Mouse (Mus musculus): ENCODE results near the gene Oasl2.

DNA sequence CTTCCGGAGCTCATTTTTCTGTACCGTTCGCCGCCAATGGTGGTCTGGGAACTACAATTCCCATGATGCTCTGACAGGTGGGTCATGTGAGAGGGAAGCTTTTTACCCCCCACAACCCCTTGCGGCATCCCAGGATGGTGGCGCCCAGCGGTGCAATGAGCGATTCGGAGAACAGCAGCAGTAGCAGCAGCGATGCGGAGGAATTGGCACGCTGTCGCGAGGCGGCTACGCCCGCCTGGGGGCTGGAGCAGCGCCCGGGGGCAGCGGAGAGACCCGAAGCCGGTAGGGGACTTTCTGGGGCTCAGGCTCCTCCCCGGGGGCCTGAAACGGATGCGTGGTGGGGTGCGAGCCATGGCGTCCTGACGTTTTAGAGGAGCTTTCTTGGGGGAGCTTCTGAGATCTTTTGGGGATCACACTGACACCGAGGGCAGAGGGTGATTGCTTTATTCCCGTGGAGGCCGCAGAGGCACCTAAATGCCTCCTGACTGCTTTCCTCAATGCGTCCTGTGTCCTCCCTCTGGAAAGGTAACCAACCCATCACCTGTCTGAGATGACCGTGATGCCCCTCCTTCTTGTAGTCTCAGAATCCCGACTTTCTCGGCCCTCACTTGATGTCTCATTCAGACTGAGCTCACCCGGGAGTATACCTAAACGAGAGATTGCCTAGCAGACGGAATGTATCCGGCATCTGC is 45.5 kb downstream of the Oasl2 start, which contains the start of gene 2210016L21Rik:
- TF ChIP-seq CTCF (conservative IDR thresholded peaks at IDR 0.05; ENCODE audit: insufficient read depth, insufficient read length, low read depth, low read length): 0 out of 2 replicates have a peak, but pooled peaks have one; percentile 0
- TF ChIP-seq POLR2A (IDR thresholded peaks at IDR 0.05; ENCODE audit: low read depth, low read length): peak; percentile 68

All from kidney, adult 2 months (tissue).